In the genomic region with DNA sequence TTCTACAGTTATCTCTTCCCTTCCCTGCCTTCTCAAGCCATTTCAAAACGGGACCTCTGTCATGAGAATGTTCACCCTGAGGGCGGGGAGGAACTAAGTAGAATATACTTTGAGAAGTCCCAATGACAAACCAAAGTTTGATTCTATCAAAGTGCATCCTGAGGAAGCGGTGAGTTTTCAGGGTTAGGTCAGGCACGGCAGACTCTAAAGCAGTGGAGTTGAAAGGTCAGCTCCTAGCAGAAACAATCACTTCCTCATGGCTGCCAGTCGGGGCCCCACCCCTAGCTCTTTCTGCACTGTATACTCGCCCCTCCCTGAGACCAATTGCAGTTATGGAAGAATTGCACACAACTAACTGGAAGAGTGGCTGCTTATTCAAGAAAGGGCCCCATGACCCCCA, we compare ENCODE assay signal across 13 mouse cellular contexts. TPM values are rescaled to one million over a fixed set of nuclear protein-coding genes. Genes with fewer than 3 reads are reported as not detected.
DNase-seq lines count a peak whose midpoint lies in the region; ATAC-seq and TF ChIP-seq lines count a peak whose summit lies in the region.
"Had no signal": no experiment of that assay in that cellular context is flagged by ENCODE, and none has a peak within 500 bp of the region (broad histone marks: within the 10 kb centered on the region; RNA-seq: fewer than 3 reads in every experiment).

No protein-coding gene starts in this region.

- no peak for TF ChIP-seq POLR2A in spleen, adult 2 months (IDR thresholded peaks at IDR 0.05; ENCODE audit: low read depth, low read length)

- H3K36me3 ChIP-seq in spleen, adult 2 months (ENCODE audit: control insufficient read depth, insufficient read depth, low read length): no peaks in the 10 kb centered on the region
- H3K36me3 ChIP-seq in kidney, embryonic 14.5 days (ENCODE audit: control insufficient read depth, insufficient read depth, low read length): no peaks in the 10 kb centered on the region
- no peaks in the 10 kb centered on the region for H3K36me3 ChIP-seq in forebrain, embryonic 12.5 days (replicated peaks)

- no peak overlapping the region for H3K4me2 ChIP-seq in kidney, embryonic 14.5 days (replicated peaks; ENCODE audit: low read depth, low read length)
- no peak overlapping the region for H3K4me2 ChIP-seq in forebrain, embryonic 12.5 days

- no peak for DNase-seq in spleen, adult 2 months (ENCODE audit: low read depth in 1 of 2, low spot score in 2 of 2)
- DNase-seq in spleen, adult 12 weeks (ENCODE audit: low spot score): no peak
- DNase-seq in induced T-regulatory cell, adult 2 months (ENCODE audit: low read depth): peak; percentile 65
- peak; percentile 39 for DNase-seq in thymus, postnatal 4 days
- DNase-seq in left cerebral cortex, postnatal 36 days (ENCODE audit: low spot score in 2 of 2): no peak
- DNase-seq: adrenal gland, postnatal 14 days; kidney, postnatal 14 days had no signal

- peaks cover 15% of the 10 kb centered on the region; the same call in 1 of the 2 replicates for H3K4me1 ChIP-seq in spleen, adult 2 months (ENCODE audit: control insufficient read depth, insufficient read depth, insufficient read length)
- H3K4me1 ChIP-seq in kidney, embryonic 14.5 days (ENCODE audit: control insufficient read depth, insufficient read depth, low read length): no peaks in the 10 kb centered on the region
- H3K4me1 ChIP-seq in forebrain, embryonic 12.5 days: no peaks in the 10 kb centered on the region

- WGBS in spleen, adult 2 months: 27% methylated on average over 6 of the region's 6 CpGs
- WGBS in kidney, embryonic 14.5 days: 60% methylated on average over 6 of the region's 6 CpGs
- 71% methylated on average over 6 of the region's 6 CpGs for WGBS in forebrain, embryonic 12.5 days

- H3K27me3 ChIP-seq in spleen, adult 2 months (ENCODE audit: control insufficient read depth, insufficient read depth, low read length): no peaks in the 10 kb centered on the region
- H3K27me3 ChIP-seq in kidney, embryonic 14.5 days (ENCODE audit: control insufficient read depth, insufficient read depth, low read length): no peaks in the 10 kb centered on the region
- H3K27me3 ChIP-seq in forebrain, embryonic 12.5 days: no peaks in the 10 kb centered on the region
- H3K27me3 ChIP-seq: CH12.LX had no signal

- ATAC-seq in monocyte, adult 5-6 weeks (replicated peaks; ENCODE audit: insufficient number of reproducible peaks, low FRiP score, low TSS enrichment, poor library complexity, severe bottlenecking): peak; percentile 96
- no peak for ATAC-seq in kidney, embryonic 14.5 days (ENCODE audit: low FRiP score, low TSS enrichment)
- no peak for ATAC-seq in forebrain, embryonic 12.5 days (ENCODE audit: low FRiP score)
- ATAC-seq: midbrain, embryonic 16.5 days had no signal

- H3K4me3 ChIP-seq in spleen, adult 2 months (ENCODE audit: extremely low read depth, insufficient read depth, insufficient read length): no peak overlapping the region
- H3K4me3 ChIP-seq in kidney, embryonic 14.5 days (ENCODE audit: low read length): no peak overlapping the region
- H3K4me3 ChIP-seq in forebrain, embryonic 12.5 days (replicated peaks): no peak overlapping the region

- no peaks in the 10 kb centered on the region for H3K9me3 ChIP-seq in kidney, embryonic 14.5 days (ENCODE audit: control insufficient read depth, low read length)
- no peaks in the 10 kb centered on the region for H3K9me3 ChIP-seq in forebrain, embryonic 12.5 days

- TF ChIP-seq CTCF in spleen, adult 2 months (IDR thresholded peaks at IDR 0.05; ENCODE audit: extremely low read depth, insufficient read depth, insufficient read length, insufficient replicate concordance): no peak

- H3K27ac ChIP-seq in spleen, adult 2 months (ENCODE audit: insufficient read depth, low read length): peak overlapping the region; percentile 26; the same call in 1 of the 2 replicates
- no peak overlapping the region for H3K27ac ChIP-seq in kidney, embryonic 14.5 days (ENCODE audit: low read depth, low read length)
- no peak overlapping the region for H3K27ac ChIP-seq in forebrain, embryonic 12.5 days
- H3K27ac ChIP-seq: macrophage had no signal

- H3K9ac ChIP-seq in kidney, embryonic 14.5 days (ENCODE audit: low read depth, low read length): no peak overlapping the region
- H3K9ac ChIP-seq in forebrain, embryonic 12.5 days: no peak overlapping the region

- intact Hi-C loops in left cerebral cortex, postnatal 36 days (cut with DNase I): no loop called here

RNA-seq across cellular contexts. Expression of a gene that starts 33.4 kb away (rescaled TPM):
- polyA plus RNA-seq in spleen, adult 2 months (2012; rRNA removed): 0.48 and 0.74 TPM in 2 replicates
- 0.87 TPM in 1 of 3 replicates, not detected in the others for total RNA-seq in monocyte, adult 5-6 weeks (2017)
- polyA plus RNA-seq in kidney, embryonic 14.5 days (2014; fragmentation: Nextera tagmentation; extraction: Ambion mirVana): 3.2 and 4.2 TPM in 2 replicates
- 10 to 100 TPM in 1 of 2 experiments, 1 to 10 TPM in 1; 8.7 to 15.4 TPM for total RNA-seq in left cerebral cortex, postnatal 36 days (2021)
- polyA plus RNA-seq in forebrain, embryonic 12.5 days (2016; fragmentation: Nextera tagmentation; extraction: Ambion mirVana): 0.91 and 1.6 TPM in 2 replicates

Comparison
In these comparisons a context has a peak if more than half of its experiments do, and no peak if none do; other contexts are left out.
1. DNase-seq: peak in induced T-regulatory cell, adult 2 months (single experiment) and thymus, postnatal 4 days (single experiment); none in spleen, adult 2 months (0 of 2), spleen, adult 12 weeks (single experiment) and left cerebral cortex, postnatal 36 days (0 of 2).